Mouse (Mus musculus) liver, embryonic 16.5 days (tissue): ENCODE data around the gene Pcx. TPM values are rescaled to one million over a fixed set of nuclear protein-coding genes. Genes with fewer than 3 reads are reported as not detected.
"Not testable (repeated sequence)": the region's sequence is repeated elsewhere in the genome, so short reads cannot be mapped to it uniquely, and the experiment has no call there.

ENCODE experiments used
- ATAC-seq: fragments of 200-750 bp; cut with Nextera tagmentation; 2 replicates; pipeline ENCODE4 v1.8.0; 2017; ENCODE audit warnings: low read depth, mild to moderate bottlenecking, moderate number of reproducible peaks, moderate library complexity
- H3K27ac ChIP-seq: fragments of 300-500 bp; sonication (generic); 2 replicates; pipeline ENCODE4 v1.5.1; 2014; ENCODE audit warnings: mild to moderate bottlenecking, low read length
- H3K27me3 ChIP-seq: fragments of 300-500 bp; sonication (generic); 2 replicates; pipeline ENCODE4 v1.6.1; 2014; ENCODE audit warnings: low read depth, low read length, mixed read lengths; ENCODE audit not compliant: control insufficient read depth, insufficient read depth
- H3K36me3 ChIP-seq: fragments of 300-500 bp; sonication (generic); 2 replicates; pipeline ENCODE4 v1.6.1; 2014; ENCODE audit warnings: mild to moderate bottlenecking; ENCODE audit not compliant: control insufficient read depth, insufficient read depth
- H3K4me1 ChIP-seq: fragments of 300-500 bp; sonication (generic); 2 replicates; pipeline ENCODE4 v1.6.1; 2014; ENCODE audit warnings: low read depth, low read length, mixed read lengths; ENCODE audit not compliant: control insufficient read depth
- H3K4me2 ChIP-seq: fragments of 300-500 bp; sonication (generic); 2 replicates; pipeline ENCODE4 v1.6.1; 2014; ENCODE audit warnings: low read depth, low read length, mixed read lengths
- H3K4me3 ChIP-seq: fragments of 300-500 bp; sonication (generic); 2 replicates; pipeline ENCODE4 v1.5.1; 2014; ENCODE audit warnings: low read depth, mild to moderate bottlenecking, low read length
- H3K9ac ChIP-seq: fragments of 300-500 bp; sonication (generic); 2 replicates; pipeline ENCODE4 v1.6.1; 2014; ENCODE audit warnings: low read depth, low read length
- H3K9me3 ChIP-seq: fragments of 300-500 bp; sonication (generic); replicated peaks from 2 replicates; pipeline ENCODE4 v1.6.1; 2016; ENCODE audit warnings: low read length; ENCODE audit not compliant: control insufficient read depth
- WGBS: fragments of 180-500 bp; shearing (Covaris S2); extraction: QIAGEN DNeasy Blood & Tissue Kit; methylation state at CpG from one replicate; pipeline ENCODE4 v1.1.7; 2014; ENCODE audit not compliant: insufficient replicate concordance; 5-methylcytosine and 5-hydroxymethylcytosine counted together
- polyA plus RNA-seq: library from polyadenylated mRNA; unstranded; fragments of >200 nt; fragmentation: Nextera tagmentation; extraction: Ambion mirVana; gene quantifications from 2 replicates; pipeline ENCODE4 v1.2.1, GENCODE M21; 2015

The Pcx gene
- polyA plus RNA-seq, 1 experiment from 2014 or later, result 118 TPM

GRCm38 (mm10) chr19:4578799-4579198, 68.5 kb downstream of the Pcx start:
- H3K9ac ChIP-seq, result no peak overlapping the region
- H3K4me2 ChIP-seq, result no peak overlapping the region
- no peaks in the 10 kb centered on the region for H3K36me3 ChIP-seq
- H3K27ac ChIP-seq, result peak overlapping the region; percentile 21
- H3K27me3 ChIP-seq, result no peaks in the 10 kb centered on the region
- H3K4me3 ChIP-seq, result no peak overlapping the region
- no peaks in the 10 kb centered on the region for H3K9me3 ChIP-seq
- peaks cover 5% of the 10 kb centered on the region; the same call in 1 of the 2 replicates for H3K4me1 ChIP-seq
- 63% methylated on average over 2 of the region's 2 CpGs for WGBS
- peak; percentile 77 for ATAC-seq

- Histone ChIP-seq H3K4me1 (peaks cover 5% of the 10 kb centered on the region; the same call in 1 of the 2 replicates), H3K36me3 (no peaks in the 10 kb centered on the region), H3K4me2 (no peak overlapping the region), H3K4me3 (no peak overlapping the region), H3K9me3 (no peaks in the 10 kb centered on the region), H3K9ac (no peak overlapping the region), H3K27me3 (no peaks in the 10 kb centered on the region), H3K27ac (peak overlapping the region; percentile 21)
- 55% methylated on average over 5 of the region's 5 CpGs for WGBS
- peak; percentile 51 for ATAC-seq
These were observed 69.0 kb downstream of the Pcx start for GRCm38 (mm10) chr19:4579296-4579695.

GRCm38 (mm10) chr19:4583856-4584255, 73.6 kb downstream of the Pcx start:
- Histone ChIP-seq H3K9ac (no peak overlapping the region), H3K4me2 (no peak overlapping the region), H3K36me3 (no peaks in the 10 kb centered on the region), H3K4me1 (no peaks in the 10 kb centered on the region; the same call in 1 of the 2 replicates), H3K9me3 (no peaks in the 10 kb centered on the region), H3K4me3 (no peak overlapping the region), H3K27me3 (no peaks in the 10 kb centered on the region), H3K27ac (no peak overlapping the region)
- ATAC-seq, result no peak
- WGBS, result 57% methylated on average over 2 of the region's 2 CpGs

GRCm38 (mm10) chr19:4586783-4587182, 76.5 kb downstream of the Pcx start:
- H3K4me3 ChIP-seq, H3K4me1 ChIP-seq, H3K27ac ChIP-seq, H3K27me3 ChIP-seq, ATAC-seq, H3K9ac ChIP-seq, H3K9me3 ChIP-seq, H3K4me2 ChIP-seq, H3K36me3 ChIP-seq: not testable (repeated sequence)

DNA sequence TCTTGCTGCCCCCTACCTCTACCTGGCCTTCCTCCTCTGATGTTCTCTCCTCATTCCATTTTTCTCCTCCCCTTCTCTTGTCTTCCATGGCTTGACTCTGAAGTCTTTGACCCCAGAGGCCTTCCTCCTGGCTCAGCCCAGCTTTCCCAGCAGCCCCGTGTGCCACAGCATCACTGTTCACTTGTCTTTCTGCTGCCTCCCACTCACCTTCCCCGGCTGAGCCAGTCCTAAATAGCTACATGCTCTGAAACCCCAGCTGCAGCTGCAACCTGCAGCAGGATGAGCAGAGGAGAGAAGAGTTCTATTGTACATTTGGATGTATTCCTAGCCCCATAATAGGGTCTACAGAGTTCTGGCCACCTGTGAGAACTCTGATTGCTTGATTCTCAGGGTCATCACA, 77.2 kb downstream of the Pcx start:
- Histone ChIP-seq H3K4me1 (no peaks in the 10 kb centered on the region), H3K36me3 (no peaks in the 10 kb centered on the region), H3K4me2 (no peak overlapping the region), H3K4me3 (no peak overlapping the region), H3K27ac (no peak overlapping the region), H3K27me3 (no peaks in the 10 kb centered on the region), H3K9me3 (no peaks in the 10 kb centered on the region), H3K9ac (no peak overlapping the region)
- ATAC-seq, result no peak
- 46% methylated on average over 2 of the region's 2 CpGs for WGBS

DNA sequence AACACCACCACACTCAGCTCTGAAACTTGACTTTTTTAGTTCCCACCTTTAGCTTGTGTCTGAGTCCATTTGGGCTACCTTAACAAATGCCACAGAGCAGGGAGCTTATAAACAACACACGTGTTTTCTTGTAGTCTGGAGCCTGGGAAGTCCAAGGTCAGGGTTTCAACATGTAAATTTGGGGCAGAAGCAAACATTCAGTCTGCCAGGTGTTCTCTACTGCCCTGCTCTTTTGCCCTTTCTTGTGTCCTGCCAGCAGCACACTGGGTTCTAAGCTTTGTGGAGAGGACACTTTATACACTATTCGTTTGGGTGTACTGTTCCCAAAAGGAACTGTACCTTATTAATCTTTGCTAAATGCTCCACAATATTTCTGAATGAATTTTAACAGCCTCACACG, 78.2 kb downstream of the Pcx start:
- Histone ChIP-seq H3K4me2 (no peak overlapping the region), H3K9me3 (no peaks in the 10 kb centered on the region), H3K27ac (no peak overlapping the region), H3K27me3 (no peaks in the 10 kb centered on the region), H3K9ac (no peak overlapping the region), H3K36me3 (no peaks in the 10 kb centered on the region), H3K4me3 (no peak overlapping the region), H3K4me1 (no peaks in the 10 kb centered on the region)
- 53% methylated on average over 3 of the region's 3 CpGs for WGBS
- ATAC-seq, result peak; percentile 51

DNA sequence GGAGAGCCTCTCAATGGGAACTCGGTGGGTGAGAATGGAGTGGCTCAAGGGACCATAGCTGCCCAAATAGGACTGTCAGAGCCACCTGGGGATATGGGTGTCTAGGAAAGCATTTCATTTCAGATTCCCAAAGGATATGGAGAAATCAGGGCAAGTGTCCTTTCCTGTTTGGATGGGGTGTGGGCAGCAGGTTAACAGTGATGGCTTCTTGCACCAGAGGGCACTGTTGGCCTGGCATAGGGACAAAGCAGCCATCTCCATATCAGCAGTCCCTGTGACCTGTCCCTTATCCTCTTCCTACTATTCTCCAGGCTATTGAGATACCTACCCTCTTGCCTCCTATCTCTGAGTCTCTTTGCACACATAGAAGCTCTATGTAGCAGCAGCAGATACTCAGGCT, 78.8 kb downstream of the Pcx start:
- 64% methylated on average over 1 of the region's 1 CpGs for WGBS
- Histone ChIP-seq H3K4me2 (no peak overlapping the region), H3K4me3 (no peak overlapping the region), H3K4me1 (no peaks in the 10 kb centered on the region), H3K27ac (no peak overlapping the region), H3K9ac (no peak overlapping the region), H3K27me3 (no peaks in the 10 kb centered on the region), H3K36me3 (no peaks in the 10 kb centered on the region), H3K9me3 (no peaks in the 10 kb centered on the region)
- ATAC-seq, result 0 out of 2 replicates have a peak, but pooled peaks have one; percentile 14

DNA sequence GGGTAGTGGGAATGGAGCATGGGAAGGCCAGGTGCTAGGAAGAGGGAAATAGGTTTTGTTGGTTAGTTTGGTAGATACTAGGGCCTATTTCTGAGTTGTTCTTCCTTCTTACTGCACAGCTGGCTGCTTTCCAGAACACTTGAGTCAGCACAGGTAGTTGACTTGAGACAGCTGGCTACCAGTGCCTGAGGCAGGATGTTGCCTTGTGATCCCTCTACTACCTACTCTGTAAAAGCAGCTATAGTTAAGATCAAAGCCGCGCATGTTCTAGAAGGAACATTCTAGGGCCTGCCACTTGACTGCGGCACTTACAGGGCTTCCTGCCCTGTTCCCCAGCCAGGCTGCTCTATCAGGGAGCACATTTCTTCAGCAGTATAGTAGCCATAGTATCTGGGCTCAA, 79.8 kb downstream of the Pcx start:
- no peaks in the 10 kb centered on the region for H3K36me3 ChIP-seq
- H3K4me3 ChIP-seq, result no peak overlapping the region
- ATAC-seq, result no peak
- 78% methylated on average over 3 of the region's 3 CpGs for WGBS
- H3K9ac ChIP-seq, result no peak overlapping the region
- no peak overlapping the region for H3K4me2 ChIP-seq
- H3K27ac ChIP-seq, result no peak overlapping the region
- no peaks in the 10 kb centered on the region for H3K9me3 ChIP-seq
- H3K27me3 ChIP-seq, result no peaks in the 10 kb centered on the region
- H3K4me1 ChIP-seq, result no peaks in the 10 kb centered on the region

GRCm38 (mm10) chr19:4593792-4594522, 83.7 kb downstream of the Pcx start:
- Histone ChIP-seq H3K4me3 (peak overlapping the region; percentile 37), H3K4me1 (no peaks in the 10 kb centered on the region)

More at GRCm38 (mm10) chr19:4593792-4594522, 83.7 kb downstream of the Pcx start:
- ATAC-seq, result peak; percentile 89
- peak overlapping the region; percentile 39; the same call in 1 of the 2 replicates for H3K4me2 ChIP-seq
- H3K9ac ChIP-seq, result peak overlapping the region; percentile 33; the same call in 1 of the 2 replicates
- WGBS, result 52% methylated on average over 7 of the region's 7 CpGs
- peak overlapping the region; percentile 73 for H3K27ac ChIP-seq
- H3K36me3 ChIP-seq, result no peaks in the 10 kb centered on the region
- H3K27me3 ChIP-seq, result no peaks in the 10 kb centered on the region
- no peaks in the 10 kb centered on the region for H3K9me3 ChIP-seq
